9 mouse cellular contexts compared by ENCODE assay signal in the genomic region with DNA sequence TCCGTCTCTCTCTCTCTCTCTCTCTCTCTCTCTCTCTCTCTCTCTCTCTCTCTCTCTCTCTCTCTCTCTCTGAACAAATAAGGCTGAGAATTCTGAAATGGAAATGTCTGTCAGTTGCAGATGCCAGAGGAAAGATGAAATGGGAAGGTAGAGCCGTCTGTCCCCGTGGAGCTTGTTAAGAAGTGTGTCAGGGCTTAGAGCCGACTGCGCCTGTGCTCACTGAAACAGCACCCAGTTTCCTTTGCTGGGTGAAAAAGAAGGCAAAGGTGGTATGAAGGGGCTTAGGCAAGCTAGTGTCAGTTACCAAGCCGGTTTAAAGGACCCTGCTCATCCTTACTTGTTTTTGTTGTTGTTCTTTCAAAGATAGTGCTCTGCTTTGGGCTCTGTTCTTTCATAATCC.
DNase-seq lines count a peak whose midpoint lies in the region; ATAC-seq and TF ChIP-seq lines count a peak whose summit lies in the region.
"Had no signal": no experiment of that assay in that cellular context is flagged by ENCODE, and none has a peak within 500 bp of the region (broad histone marks: within the 10 kb centered on the region; RNA-seq: fewer than 3 reads in every experiment).

No protein-coding gene starts in this region.

- peak overlapping the region; percentile 59 for H3K27ac ChIP-seq in gastrocnemius, adult 2 months
- peak overlapping the region; percentile 29 for H3K27ac ChIP-seq in heart, embryonic 16.5 days (ENCODE audit: low read length)
- H3K27ac ChIP-seq in midbrain, embryonic 12.5 days (replicated peaks) = peak overlapping the region; percentile 52

- H3K36me3 ChIP-seq in C2C12 (ENCODE audit: control insufficient read depth, insufficient read depth) = no peaks in the 10 kb centered on the region
- no peaks in the 10 kb centered on the region for H3K36me3 ChIP-seq in heart, embryonic 16.5 days (ENCODE audit: control insufficient read depth, insufficient read depth)
- no peaks in the 10 kb centered on the region for H3K36me3 ChIP-seq in midbrain, embryonic 12.5 days

- peak overlapping the region; percentile 77 for H3ac ChIP-seq in C2C12 (ENCODE audit: control insufficient read depth, insufficient read length, low read depth)

- no peak for ATAC-seq in heart, embryonic 16.5 days (replicated peaks; ENCODE audit: extremely low read depth, insufficient read depth, low FRiP score)
- ATAC-seq in midbrain, embryonic 12.5 days (ENCODE audit: low FRiP score, low read depth) = no peak
- ATAC-seq in erythroid progenitor cell, adult 5-6 weeks (replicated peaks; ENCODE audit: low FRiP score, poor library complexity, severe bottlenecking) = no peak

- TF ChIP-seq CTCF in gastrocnemius, adult 2 months (IDR thresholded peaks at IDR 0.05) = no peak
- TF ChIP-seq CTCF in C2C12 (IDR thresholded peaks at IDR 0.05; ENCODE audit: control insufficient read depth, insufficient read depth, insufficient read length) = no peak

- H3K9me3 ChIP-seq in heart, embryonic 16.5 days (replicated peaks; ENCODE audit: control insufficient read depth, low read length) = no peaks in the 10 kb centered on the region
- H3K9me3 ChIP-seq in midbrain, embryonic 12.5 days = no peaks in the 10 kb centered on the region

- no peaks in the 10 kb centered on the region for H3K27me3 ChIP-seq in C2C12 (ENCODE audit: control insufficient read depth, insufficient read depth, insufficient read length)
- no peaks in the 10 kb centered on the region for H3K27me3 ChIP-seq in heart, embryonic 16.5 days (ENCODE audit: control insufficient read depth, insufficient read depth, low read length)
- no peaks in the 10 kb centered on the region for H3K27me3 ChIP-seq in midbrain, embryonic 12.5 days

- H3K4me2 ChIP-seq in heart, embryonic 16.5 days (ENCODE audit: low read depth, low read length) = peak overlapping the region; percentile 77
- peak overlapping the region; percentile 33; the same call in 1 of the 2 replicates for H3K4me2 ChIP-seq in midbrain, embryonic 12.5 days (replicated peaks)

- peaks cover 34% of the 10 kb centered on the region for H3K4me1 ChIP-seq in heart, embryonic 16.5 days (ENCODE audit: control insufficient read depth, insufficient read depth, low read length)
- peaks cover 45% of the 10 kb centered on the region for H3K4me1 ChIP-seq in midbrain, embryonic 12.5 days

- WGBS in heart, embryonic 16.5 days = 13% methylated on average over 5 of the region's 6 CpGs
- WGBS in midbrain, embryonic 12.5 days = 23% methylated on average over 5 of the region's 6 CpGs

- H3K9ac ChIP-seq in heart, embryonic 16.5 days (ENCODE audit: low read length) = peak overlapping the region; percentile 72
- no peak overlapping the region for H3K9ac ChIP-seq in midbrain, embryonic 12.5 days (replicated peaks)

- intact Hi-C loops in gastrocnemius, adult 2 months (cut with DNase I) = no loop called here

- peak overlapping the region; percentile 68 for H3K4me3 ChIP-seq in gastrocnemius, adult 2 months
- H3K4me3 ChIP-seq in C2C12 (ENCODE audit: insufficient read depth, poor library complexity, severe bottlenecking) = peak overlapping the region; percentile 45
- peak overlapping the region; percentile 51 for H3K4me3 ChIP-seq in heart, embryonic 16.5 days (ENCODE audit: low read length)
- H3K4me3 ChIP-seq in midbrain, embryonic 12.5 days = peak overlapping the region; percentile 22; the same call in 1 of the 2 replicates

- H3K79me2 ChIP-seq in C2C12 (ENCODE audit: control insufficient read depth, insufficient read depth) = peaks cover 61% of the 10 kb centered on the region

- DNase-seq in gastrocnemius, adult 2 months = no peak
- DNase-seq in gastrocnemius, postnatal 4 days (ENCODE audit: low spot score in 2 of 2) = no peak
- DNase-seq in right cerebral cortex, adult 18-20 months = no peak
- DNase-seq in thymus, postnatal 36 days = no peak
- DNase-seq: lung, postnatal 14 days had no signal

- peaks cover 45% of the 10 kb centered on the region for H3K79me3 ChIP-seq in C2C12 (ENCODE audit: low read depth)

TF ChIP-seq in C2C12, 6 proteins besides CTCF, POLR2A, EP300 and RAD21:
- no peak for TF ChIP-seq MYOD1 (IDR thresholded peaks at IDR 0.05; ENCODE audit: control insufficient read depth, insufficient read length, low read depth)
- peak; percentile 6 for TF ChIP-seq MAX (IDR thresholded peaks at IDR 0.05)
- TF ChIP-seq CEBPB (IDR thresholded peaks at IDR 0.05; ENCODE audit: low read depth) = no peak
- no peak for TF ChIP-seq USF1 (IDR thresholded peaks at IDR 0.05; ENCODE audit: low read depth)
- no peak for TF ChIP-seq FOSL1 (IDR thresholded peaks at IDR 0.05; ENCODE audit: insufficient read depth, low read length, poor library complexity, severe bottlenecking)
